Mouse (Mus musculus) midbrain, embryonic 11.5 days (tissue): ENCODE measurements around the gene Hoxb4. TPM values are rescaled to one million over a fixed set of nuclear protein-coding genes. Genes with fewer than 3 reads are reported as not detected.

Source experiments
- ATAC-seq: fragments of 200-750 bp; cut with Nextera tagmentation; 2 replicates; pipeline ENCODE4 v1.8.0; 2017; ENCODE audit warnings: moderate TSS enrichment, moderate library complexity; ENCODE audit not compliant: low FRiP score
- DNase-seq: peaks from one replicate; pipeline ENCODE4 v3.0.0; 2015; ENCODE audit warnings: low spot score; ENCODE audit errors: missing footprints
- H3K27ac ChIP-seq: fragments of 300-500 bp; sonication (generic); 2 replicates; pipeline ENCODE4 v1.5.1; 2014; ENCODE audit warnings: low read depth, low read length
- H3K27me3 ChIP-seq: fragments of 300-500 bp; sonication (generic); 2 replicates; pipeline ENCODE4 v1.6.1; 2014; ENCODE audit warnings: mild to moderate bottlenecking, low read length, moderate library complexity, mixed read lengths; ENCODE audit not compliant: control insufficient read depth, insufficient read depth
- H3K36me3 ChIP-seq: fragments of 300-500 bp; sonication (generic); 2 replicates; pipeline ENCODE4 v1.6.1; 2014; ENCODE audit warnings: mild to moderate bottlenecking, low read length, moderate library complexity, mixed read lengths; ENCODE audit not compliant: control insufficient read depth, insufficient read depth
- H3K4me1 ChIP-seq: fragments of 300-500 bp; sonication (generic); 2 replicates; pipeline ENCODE4 v1.6.1; 2014; ENCODE audit warnings: low read length; ENCODE audit not compliant: control insufficient read depth, insufficient read depth
- H3K4me2 ChIP-seq: fragments of 300-500 bp; sonication (generic); 2 replicates; pipeline ENCODE4 v1.6.1; 2014; ENCODE audit warnings: mild to moderate bottlenecking, moderate library complexity
- H3K4me3 ChIP-seq: fragments of 300-500 bp; sonication (generic); 2 replicates; pipeline ENCODE4 v1.5.1; 2014; ENCODE audit warnings: low read depth, low read length
- H3K9ac ChIP-seq: fragments of 300-500 bp; sonication (generic); 2 replicates; pipeline ENCODE4 v1.6.1; 2014; ENCODE audit warnings: low read length
- H3K9me3 ChIP-seq: fragments of 300-500 bp; sonication (generic); 2 replicates; pipeline ENCODE4 v1.6.1; 2016; ENCODE audit warnings: low read length; ENCODE audit not compliant: control insufficient read depth
- WGBS: fragments of 180-500 bp; shearing (Covaris S2); extraction: QIAGEN DNeasy Blood & Tissue Kit; methylation state at CpG from one replicate; pipeline ENCODE4 v1.1.7; 2014; 5-methylcytosine and 5-hydroxymethylcytosine counted together
- polyA plus RNA-seq: library from polyadenylated mRNA; unstranded; fragments of >200 nt; fragmentation: Nextera tagmentation; extraction: Ambion mirVana; gene quantifications from 2 replicates; pipeline ENCODE4 v1.2.1, GENCODE M21; 2014

The Hoxb4 gene
- polyA plus RNA-seq, 1 experiment from 2014 or later, result not detected

DNA sequence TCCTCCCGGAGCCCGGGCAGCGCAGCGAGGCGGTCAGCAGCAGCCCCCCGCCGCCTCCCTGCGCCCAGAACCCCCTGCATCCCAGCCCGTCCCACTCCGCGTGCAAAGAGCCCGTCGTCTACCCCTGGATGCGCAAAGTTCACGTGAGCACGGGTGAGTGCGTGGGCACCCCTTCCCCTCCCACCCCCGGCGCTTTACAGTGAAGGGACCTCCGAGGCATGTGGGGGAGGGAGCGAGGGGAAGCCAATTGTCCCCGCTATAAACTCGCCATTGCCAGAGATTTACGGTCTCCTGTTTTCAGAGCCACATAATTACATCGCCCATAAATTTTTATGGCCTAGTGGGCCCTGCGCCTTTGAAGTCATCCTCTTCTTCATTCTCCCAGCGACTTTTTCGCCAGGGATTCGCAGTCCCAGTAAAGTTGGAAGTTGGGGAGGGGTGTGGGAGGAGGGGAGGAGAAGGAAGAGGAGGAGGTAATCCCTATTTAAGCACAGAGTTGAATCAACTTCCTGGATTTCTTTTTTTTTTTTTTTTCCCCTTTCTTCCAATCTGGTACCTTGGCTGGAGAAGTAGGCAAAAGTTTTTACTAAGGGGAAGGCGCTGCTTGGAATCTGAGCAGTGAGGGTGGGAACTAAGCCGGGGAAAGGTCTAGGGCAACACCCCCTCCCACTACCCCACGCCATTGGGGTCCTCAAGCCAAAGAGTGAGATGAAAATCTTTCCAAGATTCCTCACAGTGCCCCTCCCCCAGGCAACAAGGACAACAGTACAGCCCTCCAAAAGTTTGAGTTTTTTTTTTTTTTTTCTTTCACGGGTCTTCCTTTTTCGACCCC lies 1.2 kb downstream of the Hoxb4 start:
- no peak for ATAC-seq
- DNase-seq, result peak; percentile 94
- no peak overlapping the region for H3K27ac ChIP-seq
- no peaks in the 10 kb centered on the region for H3K36me3 ChIP-seq
- H3K4me3 ChIP-seq, result peak overlapping the region; percentile 24
- H3K4me2 ChIP-seq, result peak overlapping the region; percentile 39
- under 1% methylated on average over 34 of the region's 34 CpGs for WGBS
- peaks cover 5% of the 10 kb centered on the region for H3K4me1 ChIP-seq
- H3K27me3 ChIP-seq, result peaks cover 100% of the 10 kb centered on the region
- H3K9me3 ChIP-seq, result no peaks in the 10 kb centered on the region
- no peak overlapping the region for H3K9ac ChIP-seq

DNA sequence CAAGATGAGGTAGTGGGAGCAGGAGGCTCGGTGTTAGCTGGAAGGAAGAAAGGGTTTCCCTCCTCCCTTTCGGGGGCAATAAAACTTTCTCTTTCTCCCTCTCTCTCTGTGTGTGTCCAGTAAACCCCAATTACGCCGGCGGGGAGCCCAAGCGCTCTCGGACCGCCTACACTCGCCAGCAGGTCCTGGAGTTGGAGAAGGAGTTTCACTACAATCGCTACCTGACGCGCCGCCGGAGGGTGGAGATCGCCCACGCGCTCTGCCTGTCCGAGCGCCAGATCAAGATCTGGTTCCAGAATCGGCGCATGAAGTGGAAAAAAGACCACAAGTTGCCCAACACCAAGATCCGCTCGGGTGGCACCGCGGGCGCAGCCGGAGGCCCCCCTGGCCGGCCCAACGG lies 1.8 kb downstream of the Hoxb4 start:
- H3K4me1 ChIP-seq, result peaks cover 5% of the 10 kb centered on the region
- under 1% methylated on average over 28 of the region's 29 CpGs for WGBS
- no peak overlapping the region for H3K27ac ChIP-seq
- no peaks in the 10 kb centered on the region for H3K9me3 ChIP-seq
- no peak overlapping the region for H3K4me2 ChIP-seq
- no peak for ATAC-seq
- no peaks in the 10 kb centered on the region for H3K36me3 ChIP-seq
- no peak overlapping the region for H3K9ac ChIP-seq
- H3K27me3 ChIP-seq, result peaks cover 100% of the 10 kb centered on the region
- no peak overlapping the region for H3K4me3 ChIP-seq
- DNase-seq, result no peak

DNA sequence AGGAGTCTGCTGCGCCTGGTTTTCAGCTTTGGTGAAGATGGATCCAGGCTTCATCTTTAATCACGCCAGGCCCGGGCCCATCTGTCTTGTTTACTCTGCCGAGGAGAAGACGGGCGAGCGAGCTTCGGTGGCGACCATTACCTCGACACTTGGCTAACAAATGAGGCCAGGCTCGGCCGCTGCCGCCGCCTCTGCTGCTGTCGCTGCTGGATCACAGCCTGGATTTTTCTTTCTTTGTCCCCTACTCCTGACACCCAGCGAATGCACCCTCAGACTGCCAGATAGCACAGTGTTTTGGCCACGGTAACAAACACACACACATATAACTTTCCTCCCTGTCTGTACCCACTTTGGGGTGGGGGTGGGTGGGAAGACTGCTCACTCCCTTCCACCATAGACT lies 2.6 kb downstream of the Hoxb4 start:
- 2% methylated on average over 17 of the region's 17 CpGs for WGBS
- no peak overlapping the region for H3K4me3 ChIP-seq
- DNase-seq, result no peak
- no peak overlapping the region for H3K27ac ChIP-seq
- H3K4me2 ChIP-seq, result no peak overlapping the region
- H3K27me3 ChIP-seq, result peaks cover 100% of the 10 kb centered on the region
- no peaks in the 10 kb centered on the region for H3K9me3 ChIP-seq
- no peak overlapping the region for H3K9ac ChIP-seq
- ATAC-seq, result no peak
- H3K4me1 ChIP-seq, result peaks cover 5% of the 10 kb centered on the region
- H3K36me3 ChIP-seq, result no peaks in the 10 kb centered on the region

DNA sequence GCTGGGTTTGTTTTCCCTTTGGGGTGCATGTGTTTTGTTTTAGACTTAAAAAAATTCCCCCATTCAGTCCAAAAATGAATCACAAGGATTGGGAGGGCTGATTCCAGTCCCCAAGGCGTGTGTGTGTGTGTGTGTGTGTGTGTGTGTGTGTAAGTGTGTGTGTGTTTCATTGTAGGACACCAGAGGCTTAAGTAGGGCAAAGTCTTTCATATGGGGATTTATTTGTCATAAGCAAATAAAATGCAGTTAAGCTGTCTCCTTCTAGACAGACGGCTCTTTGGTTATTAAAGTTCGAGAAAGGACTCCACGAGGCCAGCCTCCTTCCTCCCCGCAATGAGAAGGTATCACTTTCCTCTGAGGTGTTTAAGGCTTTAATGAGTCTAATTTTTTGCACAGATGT lies 3.8 kb downstream of the Hoxb4 start:
- Histone ChIP-seq H3K27ac (no peak overlapping the region), H3K4me2 (no peak overlapping the region)

DNA sequence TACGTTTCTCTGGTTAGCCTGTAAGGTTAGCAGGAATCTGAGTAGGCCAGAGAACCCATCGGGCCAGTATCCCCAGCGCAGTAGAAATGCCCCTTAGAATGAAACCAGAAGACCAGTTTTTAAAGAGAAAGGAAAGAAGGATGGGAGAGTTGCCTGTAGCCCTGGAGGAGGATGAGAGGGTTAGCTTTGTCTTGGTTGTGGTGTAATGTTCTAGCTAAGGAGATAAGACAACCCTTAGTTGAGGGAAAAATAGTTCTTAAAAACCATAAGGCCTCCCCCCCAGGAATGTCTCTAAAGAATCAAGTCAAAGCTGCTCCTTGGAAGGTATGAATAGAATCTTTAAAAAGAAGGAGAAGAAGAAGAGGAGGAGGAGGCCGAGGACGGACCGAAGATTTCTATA lies 4.7 kb downstream of the Hoxb4 start:
- peaks cover 5% of the 10 kb centered on the region for H3K4me1 ChIP-seq
- no peak overlapping the region for H3K4me2 ChIP-seq
- 5% methylated on average over 6 of the region's 6 CpGs for WGBS
- peaks cover 100% of the 10 kb centered on the region for H3K27me3 ChIP-seq
- H3K9ac ChIP-seq, result no peak overlapping the region
- H3K36me3 ChIP-seq, result no peaks in the 10 kb centered on the region
- H3K9me3 ChIP-seq, result no peaks in the 10 kb centered on the region
- H3K27ac ChIP-seq, result no peak overlapping the region
- DNase-seq, result no peak
- no peak for ATAC-seq
- no peak overlapping the region for H3K4me3 ChIP-seq

More for the DNA sequence above, 3.8 kb downstream of the Hoxb4 start:
- WGBS, result 8% methylated on average over 5 of the region's 5 CpGs
- DNase-seq (no peak), ATAC-seq (no peak)
- Histone ChIP-seq H3K27me3 (peaks cover 100% of the 10 kb centered on the region), H3K36me3 (no peaks in the 10 kb centered on the region), H3K9ac (no peak overlapping the region), H3K9me3 (no peaks in the 10 kb centered on the region), H3K4me3 (no peak overlapping the region), H3K4me1 (peaks cover 5% of the 10 kb centered on the region)

DNA sequence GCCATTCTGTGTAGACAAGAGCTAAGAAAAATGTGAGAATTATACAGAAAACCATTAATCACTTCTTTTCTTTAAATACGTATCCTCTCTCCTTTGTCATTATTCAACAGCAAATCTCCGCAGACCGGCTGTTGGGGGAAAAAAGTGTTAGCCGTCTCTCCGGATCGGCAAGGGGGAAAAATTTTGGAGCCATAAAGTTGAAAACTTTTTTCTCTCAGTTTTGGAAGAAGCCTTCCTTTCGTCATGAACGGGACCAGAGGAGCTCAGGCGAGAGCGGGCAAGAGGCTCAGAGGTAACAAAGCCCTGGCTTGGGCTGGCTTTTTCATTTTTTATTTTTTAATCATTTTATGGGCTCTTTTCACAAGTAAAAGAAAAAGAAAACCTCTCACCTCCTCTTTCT lies 5.1 kb downstream of the Hoxb4 start, which contains the start of gene Hoxb3:
Gene Hoxb3, plus strand, starts transcription at position 173 of the 400 bp plus-strand sequence.
- H3K4me3 ChIP-seq, result no peak within 1 kb of the TSS
- H3K4me1 ChIP-seq, result peaks cover 5% of the 10 kb centered on the region
- H3K27ac ChIP-seq, result no peak within 1 kb of the TSS
- WGBS, result 1% methylated on average over 10 of the region's 10 CpGs
- ATAC-seq (no peak), DNase-seq (no peak)
- H3K4me2 ChIP-seq, result no peak within 1 kb of the TSS
- H3K9me3 ChIP-seq, result no peaks in the 10 kb centered on the region
- peaks cover 100% of the 10 kb centered on the region for H3K27me3 ChIP-seq
- H3K36me3 ChIP-seq, result no peaks in the 10 kb centered on the region
- no peak within 1 kb of the TSS for H3K9ac ChIP-seq

DNA sequence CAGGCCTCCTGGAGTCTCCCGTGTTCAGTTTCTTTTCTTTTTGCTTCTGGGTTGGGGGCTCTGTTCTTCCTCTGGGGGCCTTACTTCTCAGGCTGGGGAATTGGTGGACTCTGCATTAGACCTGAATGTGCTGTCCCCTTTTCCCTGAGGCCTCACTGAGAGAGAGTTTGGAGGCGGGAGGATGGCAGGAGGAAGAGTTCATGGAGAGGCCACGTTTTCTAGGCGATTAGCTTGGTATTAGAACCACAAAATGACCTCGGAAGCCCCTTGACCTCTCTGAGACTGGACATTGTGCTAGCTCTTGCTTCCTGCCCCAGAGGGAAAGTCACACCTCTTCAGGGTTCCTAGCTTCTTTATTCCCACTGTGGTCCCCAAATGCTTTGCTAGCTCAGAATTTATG lies 6.1 kb downstream of the Hoxb4 start:
- Histone ChIP-seq H3K36me3 (no peaks in the 10 kb centered on the region), H3K4me3 (no peak overlapping the region), H3K9me3 (no peaks in the 10 kb centered on the region), H3K27ac (no peak overlapping the region), H3K27me3 (peaks cover 100% of the 10 kb centered on the region), H3K4me1 (peaks cover under 1% of the 10 kb centered on the region; the same call in 1 of the 2 replicates), H3K9ac (no peak overlapping the region), H3K4me2 (no peak overlapping the region)
- ATAC-seq, result no peak
- no peak for DNase-seq
- WGBS, result 1% methylated on average over 5 of the region's 5 CpGs

DNA sequence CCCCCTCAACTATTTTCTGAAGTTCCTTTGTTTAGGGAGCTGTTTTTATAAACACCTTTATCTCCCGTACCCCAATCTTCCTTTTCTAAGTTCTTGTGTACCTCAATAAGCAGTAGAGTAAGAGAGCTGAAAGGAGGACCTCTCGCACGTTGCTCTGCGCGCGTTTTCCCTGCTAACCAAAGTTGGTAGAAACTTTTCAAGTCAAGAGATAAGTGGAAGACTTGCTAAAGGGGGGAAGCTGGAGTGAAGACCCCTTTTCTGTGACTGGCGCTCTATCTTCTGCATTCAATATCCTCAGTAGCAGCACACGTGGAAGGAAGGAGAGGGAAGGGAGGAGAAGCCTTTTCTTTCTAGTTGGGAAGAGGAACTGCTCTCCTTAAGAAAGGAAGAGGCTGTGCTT lies 6.9 kb downstream of the Hoxb4 start:
- H3K27me3 ChIP-seq, result peaks cover 100% of the 10 kb centered on the region

DNA sequence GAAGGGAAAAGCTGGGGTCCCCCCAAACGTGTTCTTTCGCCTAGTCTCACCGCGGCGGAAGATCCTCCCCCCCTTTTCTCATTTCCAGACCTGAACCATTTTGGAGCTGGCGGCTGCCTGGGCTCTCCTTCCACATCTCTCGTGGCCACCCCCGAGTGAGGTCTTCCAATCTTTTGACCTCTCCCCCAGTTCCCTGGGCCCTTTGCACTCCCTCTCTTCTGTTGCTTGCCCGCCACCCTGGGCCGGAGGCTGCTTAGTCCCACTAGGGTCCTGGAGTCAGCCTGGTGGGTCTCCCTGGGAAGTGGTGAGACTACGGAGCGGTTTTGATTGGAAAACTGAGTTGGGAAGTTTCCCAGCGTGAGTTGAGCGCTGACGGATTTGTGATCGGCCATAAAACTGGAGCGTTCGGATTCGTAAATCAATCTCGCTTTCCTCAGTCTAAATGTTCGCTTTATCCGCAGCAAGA lies 7.7 kb downstream of the Hoxb4 start:
- Histone ChIP-seq H3K27ac (no peak overlapping the region), H3K27me3 (peaks cover 100% of the 10 kb centered on the region), H3K4me3 (no peak overlapping the region), H3K4me2 (no peak overlapping the region), H3K9ac (no peak overlapping the region), H3K4me1 (no peaks in the 10 kb centered on the region), H3K9me3 (no peaks in the 10 kb centered on the region), H3K36me3 (no peaks in the 10 kb centered on the region)
- ATAC-seq, result no peak
- DNase-seq, result no peak
- 2% methylated on average over 22 of the region's 22 CpGs for WGBS

More for the DNA sequence above, 6.9 kb downstream of the Hoxb4 start:
- Histone ChIP-seq H3K27ac (no peak overlapping the region), H3K4me3 (no peak overlapping the region), H3K36me3 (no peaks in the 10 kb centered on the region), H3K4me2 (no peak overlapping the region), H3K9ac (no peak overlapping the region), H3K4me1 (no peaks in the 10 kb centered on the region), H3K9me3 (no peaks in the 10 kb centered on the region)
- 2% methylated on average over 8 of the region's 8 CpGs for WGBS
- ATAC-seq (no peak), DNase-seq (no peak)
